Mouse (Mus musculus) bone marrow macrophage, adult 2 months (primary cell): ENCODE results near the gene Esrrg. TPM values are rescaled to one million over a fixed set of nuclear protein-coding genes. Genes with fewer than 3 reads are reported as not detected.

Experiments used
- H3K27ac ChIP-seq: 2 replicates; pipeline ENCODE4 v1.5.1; 2012; ENCODE audit warnings: low read depth, low read length; ENCODE audit not compliant: insufficient read depth
- H3K4me1 ChIP-seq: 2 replicates; pipeline ENCODE4 v1.6.1; 2012; ENCODE audit warnings: low read length; ENCODE audit not compliant: control insufficient read depth, insufficient read depth
- H3K4me3 ChIP-seq: 2 replicates; pipeline ENCODE4 v1.5.1; 2012; ENCODE audit warnings: mild to moderate bottlenecking, low read length, moderate library complexity; ENCODE audit not compliant: insufficient read depth
- CTCF ChIP-seq: IDR thresholded peaks from 2 replicates; pipeline ENCODE4 v1.5.1; 2012; ENCODE audit warnings: low read depth, mild to moderate bottlenecking, low read length, moderate library complexity
- POLR2A ChIP-seq: IDR thresholded peaks from 2 replicates; pipeline ENCODE4 v1.6.1; 2012; ENCODE audit warnings: mild to moderate bottlenecking, low read depth, low read length, borderline replicate concordance
- polyA plus RNA-seq: library from polyadenylated mRNA; stranded (reverse); fragments of >200 nt; gene quantifications from 2 replicates; pipeline ENCODE4 v1.2.4, GENCODE M21; 2012; ENCODE audit not compliant: missing spikeins, insufficient read depth, insufficient read length

The Esrrg gene
- polyA plus RNA-seq, 1 experiment, result not detected

DNA sequence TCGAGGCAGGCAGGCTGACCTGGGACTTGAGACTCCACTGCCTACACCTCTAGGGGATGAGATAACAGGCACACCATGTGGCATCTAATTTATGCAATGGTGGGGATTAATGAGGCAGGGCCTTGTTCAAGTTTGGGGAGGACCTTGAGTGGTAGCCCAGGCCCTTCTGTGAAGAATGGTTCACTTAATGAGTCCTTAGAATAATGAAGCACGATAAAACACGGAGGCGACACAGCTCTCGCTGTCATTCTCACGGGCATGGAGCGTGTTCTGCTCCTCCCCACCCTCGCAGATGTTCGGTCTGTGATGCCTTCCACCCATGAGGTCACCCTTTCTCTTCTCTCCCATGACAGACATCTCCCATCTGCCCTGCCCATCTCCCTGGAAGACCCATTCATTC, 350.6 kb downstream of the Esrrg start:
- no peak overlapping the region for H3K4me3 ChIP-seq
- TF ChIP-seq CTCF, result no peak
- TF ChIP-seq POLR2A, result no peak
- H3K27ac ChIP-seq, result no peak overlapping the region
- H3K4me1 ChIP-seq, result no peaks in the 10 kb centered on the region

- H3K27ac ChIP-seq, result no peak overlapping the region
- no peak overlapping the region for H3K4me3 ChIP-seq
- TF ChIP-seq POLR2A (no peak), CTCF (no peak)
- H3K4me1 ChIP-seq, result no peaks in the 10 kb centered on the region
Measured at GRCm38 (mm10) chr1:187961452-187961851, 352.9 kb downstream of the Esrrg start.

- Histone ChIP-seq H3K4me1 (no peaks in the 10 kb centered on the region), H3K27ac (no peak overlapping the region), H3K4me3 (no peak overlapping the region)
- no peak for TF ChIP-seq POLR2A
- no peak for TF ChIP-seq CTCF
Measured at GRCm38 (mm10) chr1:187964829-187965760, 356.5 kb downstream of the Esrrg start.

- no peaks in the 10 kb centered on the region for H3K4me1 ChIP-seq
Measured at GRCm38 (mm10) chr1:187965921-187966320, 357.3 kb downstream of the Esrrg start.

DNA sequence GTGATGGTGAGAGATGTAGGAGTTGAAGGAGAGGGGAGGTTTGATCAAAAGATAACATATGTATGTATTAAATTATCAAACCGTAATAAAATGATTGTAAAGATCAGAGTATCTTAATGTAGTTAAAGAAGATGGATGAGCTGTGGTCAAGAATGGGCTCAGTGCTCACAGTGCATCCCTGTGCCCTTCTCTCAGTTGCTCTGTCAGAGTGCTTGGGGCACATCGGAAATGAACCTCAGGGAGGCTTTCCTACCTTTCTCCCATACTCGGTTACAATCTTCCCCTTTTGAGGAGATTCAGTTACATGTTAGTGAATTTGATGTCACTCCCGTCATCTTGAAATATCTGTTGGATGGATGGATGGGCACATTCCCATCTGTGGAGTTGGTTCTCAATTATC, 359.8 kb downstream of the Esrrg start:
- H3K27ac ChIP-seq, result no peak overlapping the region
- TF ChIP-seq CTCF, result no peak
- no peak for TF ChIP-seq POLR2A
- no peaks in the 10 kb centered on the region for H3K4me1 ChIP-seq
- H3K4me3 ChIP-seq, result no peak overlapping the region

More at GRCm38 (mm10) chr1:187965921-187966320, 357.3 kb downstream of the Esrrg start:
- no peak overlapping the region for H3K27ac ChIP-seq
- no peak for TF ChIP-seq POLR2A
- TF ChIP-seq CTCF, result no peak
- no peak overlapping the region for H3K4me3 ChIP-seq

GRCm38 (mm10) chr1:187969491-187969890, 360.9 kb downstream of the Esrrg start:
- no peak overlapping the region for H3K4me3 ChIP-seq
- H3K27ac ChIP-seq, result no peak overlapping the region
- TF ChIP-seq CTCF, result no peak
- no peak for TF ChIP-seq POLR2A
- H3K4me1 ChIP-seq, result no peaks in the 10 kb centered on the region

- no peaks in the 10 kb centered on the region for H3K4me1 ChIP-seq
- H3K4me3 ChIP-seq, result no peak overlapping the region
- no peak for TF ChIP-seq POLR2A
- TF ChIP-seq CTCF, result no peak
- H3K27ac ChIP-seq, result no peak overlapping the region
Measured at GRCm38 (mm10) chr1:187974396-187974795, 365.8 kb downstream of the Esrrg start.

DNA sequence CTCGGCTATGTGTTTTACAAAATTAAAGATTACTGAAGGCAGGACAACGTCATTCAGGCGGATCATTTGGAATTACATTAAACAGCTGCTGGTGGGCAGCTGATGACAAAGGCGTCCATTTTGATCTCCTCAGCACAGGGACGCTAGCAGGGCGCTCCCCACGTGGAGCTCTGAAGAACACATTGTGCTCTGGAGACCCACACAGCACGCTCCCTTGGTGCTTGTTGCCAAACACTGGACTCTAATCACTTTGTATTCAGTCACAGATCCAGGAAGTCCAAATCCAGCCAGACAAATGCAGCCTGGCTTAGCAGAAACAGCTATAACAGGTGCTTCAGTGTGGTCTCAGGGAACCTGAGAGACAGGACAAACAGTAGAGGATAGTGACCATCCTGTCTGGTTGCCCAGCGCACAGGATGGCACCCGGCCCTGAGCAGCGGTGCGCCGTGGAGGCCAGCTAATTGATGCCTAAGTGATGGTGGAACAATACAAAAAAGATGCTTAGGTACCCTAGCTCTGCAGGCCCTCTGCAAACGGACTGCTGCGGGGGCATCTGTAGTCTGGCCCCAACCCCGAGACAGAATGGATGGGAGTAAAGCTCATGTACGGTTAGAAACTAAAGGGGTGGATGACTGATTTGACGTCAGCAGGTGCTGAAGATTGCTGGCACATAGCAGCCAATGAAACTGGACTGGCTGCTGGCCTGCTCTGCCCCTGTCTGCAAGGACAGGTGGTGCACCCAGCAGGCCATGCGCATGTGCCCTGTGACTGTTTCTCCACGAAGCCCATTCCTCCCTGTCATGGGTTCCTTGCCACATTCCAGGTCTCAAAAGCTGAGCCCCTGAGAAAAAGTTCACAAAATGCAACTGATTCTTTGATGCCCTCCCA, 367.1 kb downstream of the Esrrg start:
- Histone ChIP-seq H3K27ac (no peak overlapping the region), H3K4me3 (no peak overlapping the region), H3K4me1 (no peaks in the 10 kb centered on the region)
- TF ChIP-seq POLR2A, result no peak

- no peak overlapping the region for H3K27ac ChIP-seq
- no peaks in the 10 kb centered on the region for H3K4me1 ChIP-seq
- no peak for TF ChIP-seq POLR2A
- no peak for TF ChIP-seq CTCF
- no peak overlapping the region for H3K4me3 ChIP-seq
Measured at GRCm38 (mm10) chr1:187976353-187976730, 367.8 kb downstream of the Esrrg start.

GRCm38 (mm10) chr1:187981028-187981427, 372.4 kb downstream of the Esrrg start:
- TF ChIP-seq POLR2A (no peak), CTCF (no peak)
- no peak overlapping the region for H3K27ac ChIP-seq
- no peak overlapping the region for H3K4me3 ChIP-seq
- H3K4me1 ChIP-seq, result no peaks in the 10 kb centered on the region
